Mouse (Mus musculus): ENCODE measurements around the gene Zfp870. TPM values are rescaled to one million over a fixed set of nuclear protein-coding genes. Genes with fewer than 3 reads are reported as not detected.
"Not testable (repeated sequence)": the region's sequence is repeated elsewhere in the genome, so short reads cannot be mapped to it uniquely, and the experiment has no call there.

The Zfp870 gene
- polyA plus RNA-seq, 1 experiment from 2014 or later: 7.3 TPM

GRCm38 (mm10) chr17:32877471-32878171 is 13.8 kb downstream of the Zfp870 start:
- Histone ChIP-seq H3K27me3 (replicated peaks; ENCODE audit: control insufficient read depth, insufficient read depth, low read length) (no peaks in the 10 kb centered on the region), H3K9ac (ENCODE audit: low read depth, low read length) (peak overlapping the region; percentile 42), H3K27ac (ENCODE audit: low read length) (0 out of 2 replicates have a peak overlapping the region, but pooled peaks have one; percentile 6), H3K4me1 (ENCODE audit: control insufficient read depth, insufficient read depth, low read length) (no peaks in the 10 kb centered on the region), H3K36me3 (ENCODE audit: control insufficient read depth, insufficient read depth, low read length) (peaks cover 2% of the 10 kb centered on the region; the same call in 1 of the 2 replicates), H3K4me3 (ENCODE audit: low read length) (peak overlapping the region; percentile 24), H3K9me3 (ENCODE audit: control insufficient read depth, low read length) (no peaks in the 10 kb centered on the region), H3K4me2 (ENCODE audit: low read depth, low read length) (peak overlapping the region; percentile 48)
- 6% methylated on average over 22 of the region's 22 CpGs for WGBS
- ATAC-seq: peak; percentile 88

DNA sequence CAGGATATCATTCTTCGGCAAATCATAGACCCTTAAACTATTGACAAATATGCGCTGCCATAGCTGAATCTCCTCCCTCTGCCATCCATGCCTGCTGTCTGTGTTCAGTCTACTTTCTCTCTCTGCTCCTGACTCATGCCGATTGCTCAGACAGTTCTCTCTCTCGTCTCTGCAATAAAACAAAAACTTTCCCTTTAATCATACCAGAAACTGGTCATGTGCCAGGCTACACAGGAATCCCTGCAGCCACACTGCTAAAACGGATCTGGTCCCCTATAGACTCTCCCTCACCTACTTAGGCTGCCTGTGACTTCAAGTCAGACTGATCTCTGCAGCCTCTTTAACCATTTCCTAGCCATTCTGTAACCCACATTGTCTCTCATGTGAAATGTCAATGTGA is 18.7 kb downstream of the Zfp870 start:
- no peak for ATAC-seq
- Histone ChIP-seq H3K4me3 (ENCODE audit: low read length) (no peak overlapping the region), H3K27me3 (replicated peaks; ENCODE audit: control insufficient read depth, insufficient read depth, low read length) (no peaks in the 10 kb centered on the region), H3K27ac (ENCODE audit: low read length) (no peak overlapping the region), H3K4me2 (ENCODE audit: low read depth, low read length) (no peak overlapping the region), H3K9me3 (ENCODE audit: control insufficient read depth, low read length) (no peaks in the 10 kb centered on the region), H3K9ac (ENCODE audit: low read depth, low read length) (no peak overlapping the region), H3K4me1 (ENCODE audit: control insufficient read depth, insufficient read depth, low read length) (no peaks in the 10 kb centered on the region), H3K36me3 (ENCODE audit: control insufficient read depth, insufficient read depth, low read length) (no peaks in the 10 kb centered on the region)
- WGBS: 60% methylated on average over 5 of the region's 5 CpGs

GRCm38 (mm10) chr17:32872091-32872490 is 19.4 kb downstream of the Zfp870 start:
- no peak overlapping the region for H3K9ac ChIP-seq (ENCODE audit: low read depth, low read length)
- H3K4me3 ChIP-seq (ENCODE audit: low read length): no peak overlapping the region
- H3K4me2 ChIP-seq (ENCODE audit: low read depth, low read length): no peak overlapping the region
- H3K27ac ChIP-seq (ENCODE audit: low read length): no peak overlapping the region
- H3K4me1 ChIP-seq (ENCODE audit: control insufficient read depth, insufficient read depth, low read length): no peaks in the 10 kb centered on the region
- no peak for ATAC-seq
- 69% methylated on average over 4 of the region's 4 CpGs for WGBS
- H3K9me3 ChIP-seq (ENCODE audit: control insufficient read depth, low read length): no peaks in the 10 kb centered on the region
- H3K36me3 ChIP-seq (ENCODE audit: control insufficient read depth, insufficient read depth, low read length): no peaks in the 10 kb centered on the region
- H3K27me3 ChIP-seq (replicated peaks; ENCODE audit: control insufficient read depth, insufficient read depth, low read length): no peaks in the 10 kb centered on the region

GRCm38 (mm10) chr17:32871483-32871882 is 20.0 kb downstream of the Zfp870 start:
- no peaks in the 10 kb centered on the region for H3K36me3 ChIP-seq (ENCODE audit: control insufficient read depth, insufficient read depth, low read length)
- H3K4me1 ChIP-seq (ENCODE audit: control insufficient read depth, insufficient read depth, low read length): no peaks in the 10 kb centered on the region
- no peak overlapping the region for H3K4me2 ChIP-seq (ENCODE audit: low read depth, low read length)
- no peak overlapping the region for H3K27ac ChIP-seq (ENCODE audit: low read length)
- H3K27me3 ChIP-seq (replicated peaks; ENCODE audit: control insufficient read depth, insufficient read depth, low read length): no peaks in the 10 kb centered on the region
- 88% methylated on average over 1 of the region's 1 CpGs for WGBS
- ATAC-seq: no peak
- no peak overlapping the region for H3K4me3 ChIP-seq (ENCODE audit: low read length)
- H3K9ac ChIP-seq (ENCODE audit: low read depth, low read length): no peak overlapping the region
- no peaks in the 10 kb centered on the region for H3K9me3 ChIP-seq (ENCODE audit: control insufficient read depth, low read length)

DNA sequence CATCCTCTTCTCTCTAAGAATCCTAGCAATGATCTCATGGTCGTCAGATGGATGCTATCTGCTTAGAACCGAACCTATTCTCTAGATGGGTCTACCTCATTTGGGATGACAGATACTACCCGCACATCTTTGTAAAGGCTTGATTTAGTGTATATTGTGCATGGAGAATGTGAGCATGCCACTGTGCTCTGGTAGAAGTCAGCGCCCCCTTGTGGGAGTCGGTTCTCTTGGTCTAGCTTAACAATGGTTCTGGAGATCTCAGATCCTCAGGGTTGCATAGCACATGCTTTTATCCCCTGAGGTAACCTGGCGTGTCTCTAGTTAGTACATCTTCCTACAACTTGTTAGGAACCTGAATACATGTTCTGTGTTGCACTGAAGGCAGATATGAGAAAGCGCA is 24.2 kb downstream of the Zfp870 start:
- WGBS: 66% methylated on average over 3 of the region's 7 CpGs

DNA sequence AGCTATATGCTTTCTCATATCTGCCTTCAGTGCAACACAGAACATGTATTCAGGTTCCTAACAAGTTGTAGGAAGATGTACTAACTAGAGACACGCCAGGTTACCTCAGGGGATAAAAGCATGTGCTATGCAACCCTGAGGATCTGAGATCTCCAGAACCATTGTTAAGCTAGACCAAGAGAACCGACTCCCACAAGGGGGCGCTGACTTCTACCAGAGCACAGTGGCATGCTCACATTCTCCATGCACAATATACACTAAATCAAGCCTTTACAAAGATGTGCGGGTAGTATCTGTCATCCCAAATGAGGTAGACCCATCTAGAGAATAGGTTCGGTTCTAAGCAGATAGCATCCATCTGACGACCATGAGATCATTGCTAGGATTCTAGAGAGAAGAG is 34.7 kb downstream of the Zfp870 start:
- H3K4me1 ChIP-seq (ENCODE audit: control insufficient read depth, insufficient read depth, low read length); H3K4me2 ChIP-seq (ENCODE audit: low read depth, low read length); H3K9ac ChIP-seq (ENCODE audit: low read depth, low read length); H3K27me3 ChIP-seq (replicated peaks; ENCODE audit: control insufficient read depth, insufficient read depth, low read length); H3K36me3 ChIP-seq (ENCODE audit: control insufficient read depth, insufficient read depth, low read length); H3K27ac ChIP-seq (ENCODE audit: low read length); H3K4me3 ChIP-seq (ENCODE audit: low read length); ATAC-seq; H3K9me3 ChIP-seq (ENCODE audit: control insufficient read depth, low read length): not testable (repeated sequence)
- 67% methylated on average over 2 of the region's 6 CpGs for WGBS

More for the DNA sequence above, 24.2 kb downstream of the Zfp870 start:
- H3K9ac ChIP-seq (ENCODE audit: low read depth, low read length); H3K4me1 ChIP-seq (ENCODE audit: control insufficient read depth, insufficient read depth, low read length); H3K9me3 ChIP-seq (ENCODE audit: control insufficient read depth, low read length); H3K4me3 ChIP-seq (ENCODE audit: low read length); ATAC-seq; H3K36me3 ChIP-seq (ENCODE audit: control insufficient read depth, insufficient read depth, low read length); H3K4me2 ChIP-seq (ENCODE audit: low read depth, low read length); H3K27me3 ChIP-seq (replicated peaks; ENCODE audit: control insufficient read depth, insufficient read depth, low read length); H3K27ac ChIP-seq (ENCODE audit: low read length): not testable (repeated sequence)

GRCm38 (mm10) chr17:32851581-32851980 is 39.9 kb downstream of the Zfp870 start:
- H3K27ac ChIP-seq (ENCODE audit: low read length): no peak overlapping the region
- no peaks in the 10 kb centered on the region for H3K36me3 ChIP-seq (ENCODE audit: control insufficient read depth, insufficient read depth, low read length)
- H3K27me3 ChIP-seq (replicated peaks; ENCODE audit: control insufficient read depth, insufficient read depth, low read length): no peaks in the 10 kb centered on the region
- H3K4me1 ChIP-seq (ENCODE audit: control insufficient read depth, insufficient read depth, low read length): no peaks in the 10 kb centered on the region
- WGBS: 53% methylated on average over 7 of the region's 7 CpGs
- no peak overlapping the region for H3K4me2 ChIP-seq (ENCODE audit: low read depth, low read length)
- H3K9me3 ChIP-seq (ENCODE audit: control insufficient read depth, low read length): no peaks in the 10 kb centered on the region
- H3K9ac ChIP-seq (ENCODE audit: low read depth, low read length): no peak overlapping the region
- ATAC-seq: no peak
- H3K4me3 ChIP-seq (ENCODE audit: low read length): no peak overlapping the region

GRCm38 (mm10) chr17:32841388-32841787 is 50.1 kb downstream of the Zfp870 start:
- no peaks in the 10 kb centered on the region for H3K36me3 ChIP-seq (ENCODE audit: control insufficient read depth, insufficient read depth, low read length)
- no peak overlapping the region for H3K27ac ChIP-seq (ENCODE audit: low read length)
- no peak overlapping the region for H3K4me3 ChIP-seq (ENCODE audit: low read length)
- H3K4me2 ChIP-seq (ENCODE audit: low read depth, low read length): no peak overlapping the region
- no peaks in the 10 kb centered on the region for H3K9me3 ChIP-seq (ENCODE audit: control insufficient read depth, low read length)
- H3K9ac ChIP-seq (ENCODE audit: low read depth, low read length): no peak overlapping the region
- H3K4me1 ChIP-seq (ENCODE audit: control insufficient read depth, insufficient read depth, low read length): no peaks in the 10 kb centered on the region
- 82% methylated on average over 2 of the region's 2 CpGs for WGBS
- ATAC-seq: no peak
- H3K27me3 ChIP-seq (replicated peaks; ENCODE audit: control insufficient read depth, insufficient read depth, low read length): no peaks in the 10 kb centered on the region

DNA sequence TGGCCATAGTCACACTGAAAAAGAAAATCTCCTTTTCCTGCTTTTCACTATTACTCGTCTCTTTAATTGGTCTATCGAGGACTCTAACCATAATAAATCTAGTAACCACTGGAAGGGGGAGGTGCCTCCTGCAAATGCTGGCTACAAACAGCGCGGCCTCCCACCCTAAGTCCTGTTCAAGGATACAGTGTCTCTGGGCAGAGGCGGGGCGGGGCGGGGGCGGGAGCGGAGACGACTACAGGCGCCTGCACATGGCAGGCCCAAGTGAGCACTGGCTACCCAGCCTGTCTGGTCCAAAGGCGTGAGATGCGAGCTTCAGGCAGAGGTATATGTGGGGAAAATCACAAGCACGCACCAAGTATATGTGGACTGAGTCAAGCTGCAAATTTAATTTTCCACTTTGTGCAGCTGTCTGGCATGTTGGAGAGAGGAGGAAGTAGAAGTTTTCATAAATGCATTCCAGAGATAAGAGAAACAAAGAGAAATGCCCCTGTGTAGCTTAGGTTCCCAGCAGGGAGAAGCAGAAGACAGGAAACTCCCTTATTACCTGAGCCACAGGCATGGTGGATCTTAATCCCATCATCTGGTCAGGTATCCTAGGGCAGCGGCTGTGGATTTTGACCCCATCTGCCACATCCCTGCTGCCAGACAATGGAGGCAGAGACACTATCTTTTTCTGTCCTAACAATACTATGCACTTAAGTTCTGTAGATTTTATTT is 52.2 kb downstream of the Zfp870 start:
- 35% methylated on average over 15 of the region's 15 CpGs for WGBS
- Histone ChIP-seq H3K4me1 (ENCODE audit: control insufficient read depth, insufficient read depth, low read length) (no peaks in the 10 kb centered on the region), H3K27ac (ENCODE audit: low read length) (no peak overlapping the region; the same call in 1 of the 2 replicates), H3K27me3 (replicated peaks; ENCODE audit: control insufficient read depth, insufficient read depth, low read length) (no peaks in the 10 kb centered on the region), H3K9me3 (ENCODE audit: control insufficient read depth, low read length) (no peaks in the 10 kb centered on the region), H3K4me2 (ENCODE audit: low read depth, low read length) (peak overlapping the region; percentile 14; the same call in 1 of the 2 replicates), H3K4me3 (ENCODE audit: low read length) (no peak overlapping the region), H3K9ac (ENCODE audit: low read depth, low read length) (no peak overlapping the region), H3K36me3 (ENCODE audit: control insufficient read depth, insufficient read depth, low read length) (no peaks in the 10 kb centered on the region)
- ATAC-seq: peak; percentile 93
